Mouse (Mus musculus): Measurements from ENCODE around the gene Sardh. TPM values are rescaled to one million over a fixed set of nuclear protein-coding genes. Genes with fewer than 3 reads are reported as not detected.

Gene Sardh
- polyA plus RNA-seq, 1 experiment from 2014 or later, result 10.2 TPM

DNA sequence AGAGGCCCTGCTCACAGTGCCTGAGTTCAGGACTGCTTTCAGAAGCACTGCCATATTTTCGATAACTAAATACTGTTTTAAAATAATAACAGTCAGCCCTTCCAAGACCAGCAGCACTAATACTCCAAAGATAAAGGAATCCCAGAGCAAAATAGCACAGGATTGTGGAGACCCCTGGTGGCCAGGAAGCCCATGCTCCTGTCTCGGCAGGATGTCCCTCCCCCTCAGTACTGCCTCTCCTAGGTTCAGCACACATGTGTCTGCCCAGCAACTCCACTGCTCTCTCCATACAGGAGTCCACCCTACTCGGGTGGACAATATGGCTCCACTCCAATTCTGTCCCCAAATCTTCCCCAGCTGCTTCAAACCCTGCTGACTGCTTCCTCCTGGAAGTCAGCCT, 12.4 kb downstream of the Sardh start:
- peak; percentile 70 for DNase-seq (ENCODE audit: low spot score)
- Histone ChIP-seq H3K36me3 (ENCODE audit: control insufficient read depth, insufficient read depth, low read length) (no peaks in the 10 kb centered on the region), H3K4me3 (ENCODE audit: low read depth, low read length) (no peak overlapping the region), H3K27me3 (replicated peaks; ENCODE audit: control insufficient read depth, insufficient read depth, low read length) (no peaks in the 10 kb centered on the region), H3K27ac (replicated peaks; ENCODE audit: low read depth, low read length) (no peak overlapping the region), H3K9ac (ENCODE audit: low read depth, low read length) (no peak overlapping the region), H3K4me2 (ENCODE audit: low read depth, low read length) (no peak overlapping the region), H3K4me1 (ENCODE audit: control insufficient read depth, insufficient read depth, low read length) (no peaks in the 10 kb centered on the region), H3K9me3 (ENCODE audit: control insufficient read depth, low read length) (no peaks in the 10 kb centered on the region)
- WGBS, result 14% methylated on average over 3 of the region's 3 CpGs
- ATAC-seq (ENCODE audit: low read depth), result peak; percentile 66

DNA sequence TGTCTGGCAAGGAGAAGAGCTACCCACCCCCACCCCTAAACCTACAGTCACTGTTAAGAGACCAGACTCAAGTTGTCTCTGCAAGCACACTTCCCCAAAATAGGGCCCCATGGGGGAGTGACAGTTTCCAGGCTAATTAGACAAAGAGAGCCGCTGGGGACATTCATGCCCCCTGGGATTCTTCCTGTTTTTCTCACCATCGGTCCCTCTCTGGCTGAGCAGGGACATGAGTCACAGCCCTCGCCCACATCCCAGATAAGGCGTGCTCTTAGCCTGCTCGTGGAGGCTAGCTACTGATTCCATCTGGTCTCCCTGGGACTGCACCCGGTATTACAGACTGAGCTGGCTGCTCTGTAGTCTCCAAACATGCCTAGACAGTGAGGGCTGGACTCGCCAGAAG, 15.8 kb downstream of the Sardh start:
- ATAC-seq (ENCODE audit: low read depth), result no peak
- no peaks in the 10 kb centered on the region for H3K27me3 ChIP-seq (replicated peaks; ENCODE audit: control insufficient read depth, insufficient read depth, low read length)
- H3K36me3 ChIP-seq (ENCODE audit: control insufficient read depth, insufficient read depth, low read length), result no peaks in the 10 kb centered on the region
- no peaks in the 10 kb centered on the region for H3K4me1 ChIP-seq (ENCODE audit: control insufficient read depth, insufficient read depth, low read length)
- WGBS, result 22% methylated on average over 7 of the region's 7 CpGs
- no peak overlapping the region for H3K9ac ChIP-seq (ENCODE audit: low read depth, low read length)
- H3K4me2 ChIP-seq (ENCODE audit: low read depth, low read length), result no peak overlapping the region
- DNase-seq (ENCODE audit: low spot score), result peak; percentile 38
- H3K27ac ChIP-seq (replicated peaks; ENCODE audit: low read depth, low read length), result no peak overlapping the region
- H3K4me3 ChIP-seq (ENCODE audit: low read depth, low read length), result no peak overlapping the region
- H3K9me3 ChIP-seq (ENCODE audit: control insufficient read depth, low read length), result no peaks in the 10 kb centered on the region

DNA sequence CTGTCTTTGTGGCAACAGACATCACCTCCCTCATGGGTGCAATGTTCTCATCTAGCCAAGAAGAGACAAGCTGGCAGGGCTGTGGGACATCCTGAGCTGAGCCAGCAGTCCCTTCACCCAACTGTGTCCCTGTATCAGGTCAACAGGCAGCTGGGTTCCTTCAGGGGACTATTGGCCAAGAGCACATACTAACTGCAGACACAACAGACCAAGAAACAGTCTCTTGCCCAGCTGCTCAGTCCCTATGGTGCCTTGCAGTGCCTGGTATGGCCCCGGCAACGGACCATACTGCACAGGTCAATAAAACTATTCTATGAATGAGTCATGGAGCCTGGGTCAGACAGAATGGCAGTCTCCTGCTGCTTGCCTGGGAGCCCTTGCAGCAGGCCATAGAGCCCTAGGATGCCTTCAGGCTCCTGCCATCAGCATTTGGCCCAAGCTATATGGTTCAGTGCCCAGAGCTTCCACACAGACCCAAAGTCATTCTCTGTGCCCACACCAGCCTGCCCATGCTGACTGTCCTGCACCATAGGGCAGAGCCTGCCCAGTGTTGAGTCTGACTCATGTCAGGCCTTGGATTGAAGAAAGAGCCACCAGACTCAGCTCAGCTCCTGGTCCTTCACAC, 18.5 kb downstream of the Sardh start:
- H3K36me3 ChIP-seq (ENCODE audit: control insufficient read depth, insufficient read depth, low read length), result no peaks in the 10 kb centered on the region
- H3K9ac ChIP-seq (ENCODE audit: low read depth, low read length), result no peak overlapping the region
- H3K4me2 ChIP-seq (ENCODE audit: low read depth, low read length), result no peak overlapping the region
- H3K9me3 ChIP-seq (ENCODE audit: control insufficient read depth, low read length), result no peaks in the 10 kb centered on the region
- ATAC-seq (ENCODE audit: low read depth) (no peak), DNase-seq (ENCODE audit: low spot score) (no peak)
- 91% methylated on average over 2 of the region's 2 CpGs for WGBS
- H3K27me3 ChIP-seq (replicated peaks; ENCODE audit: control insufficient read depth, insufficient read depth, low read length), result no peaks in the 10 kb centered on the region
- H3K27ac ChIP-seq (replicated peaks; ENCODE audit: low read depth, low read length), result no peak overlapping the region
- no peak overlapping the region for H3K4me3 ChIP-seq (ENCODE audit: low read depth, low read length)
- H3K4me1 ChIP-seq (ENCODE audit: control insufficient read depth, insufficient read depth, low read length), result no peaks in the 10 kb centered on the region

DNA sequence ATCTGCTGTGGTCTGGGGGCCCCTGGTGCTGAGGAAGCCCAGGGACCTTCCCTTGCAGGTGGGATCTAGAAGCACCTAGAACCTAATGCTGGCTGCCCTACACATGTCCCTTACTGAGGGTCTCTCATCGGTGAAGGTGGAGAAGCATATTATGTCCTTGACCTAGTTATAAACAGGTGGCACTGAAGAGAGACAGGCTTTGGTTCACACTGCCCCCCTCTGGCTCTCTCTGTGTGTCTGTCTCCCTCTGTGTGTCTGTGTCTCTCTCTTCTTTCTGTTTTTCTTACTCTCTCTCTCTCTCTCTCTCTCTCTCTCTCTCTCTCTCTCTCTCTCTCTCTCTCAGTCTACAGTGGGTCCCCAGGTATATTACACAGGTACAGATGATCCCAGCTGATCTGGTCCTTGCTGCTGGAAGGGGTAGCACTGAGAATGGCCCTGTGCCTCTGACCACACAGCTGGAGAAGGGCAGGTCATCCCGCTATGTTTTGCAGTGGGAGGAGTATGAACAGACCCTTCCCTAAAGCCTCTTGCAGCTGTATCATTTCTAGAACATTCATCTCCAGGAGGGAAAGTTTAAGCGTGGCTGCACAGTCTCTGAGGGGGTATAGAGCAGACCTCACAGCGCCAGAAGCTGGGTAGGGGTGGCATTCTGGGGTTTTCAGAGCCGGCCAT, 19.2 kb downstream of the Sardh start:
- WGBS, result 74% methylated on average over 5 of the region's 5 CpGs
- Histone ChIP-seq H3K27ac (replicated peaks; ENCODE audit: low read depth, low read length) (no peak overlapping the region), H3K4me2 (ENCODE audit: low read depth, low read length) (no peak overlapping the region), H3K4me1 (ENCODE audit: control insufficient read depth, insufficient read depth, low read length) (no peaks in the 10 kb centered on the region), H3K4me3 (ENCODE audit: low read depth, low read length) (no peak overlapping the region), H3K27me3 (replicated peaks; ENCODE audit: control insufficient read depth, insufficient read depth, low read length) (no peaks in the 10 kb centered on the region), H3K9me3 (ENCODE audit: control insufficient read depth, low read length) (no peaks in the 10 kb centered on the region), H3K9ac (ENCODE audit: low read depth, low read length) (no peak overlapping the region), H3K36me3 (ENCODE audit: control insufficient read depth, insufficient read depth, low read length) (no peaks in the 10 kb centered on the region)
- ATAC-seq (ENCODE audit: low read depth), result no peak
- DNase-seq (ENCODE audit: low spot score), result no peak

GRCm38 (mm10) chr2:27226572-27226971, 21.6 kb downstream of the Sardh start:
- Histone ChIP-seq H3K27me3 (replicated peaks; ENCODE audit: control insufficient read depth, insufficient read depth, low read length) (no peaks in the 10 kb centered on the region), H3K9ac (ENCODE audit: low read depth, low read length) (no peak overlapping the region), H3K36me3 (ENCODE audit: control insufficient read depth, insufficient read depth, low read length) (no peaks in the 10 kb centered on the region), H3K4me1 (ENCODE audit: control insufficient read depth, insufficient read depth, low read length) (no peaks in the 10 kb centered on the region), H3K9me3 (ENCODE audit: control insufficient read depth, low read length) (no peaks in the 10 kb centered on the region), H3K4me2 (ENCODE audit: low read depth, low read length) (no peak overlapping the region), H3K27ac (replicated peaks; ENCODE audit: low read depth, low read length) (no peak overlapping the region), H3K4me3 (ENCODE audit: low read depth, low read length) (no peak overlapping the region)
- WGBS, result 59% methylated on average over 7 of the region's 7 CpGs
- ATAC-seq (ENCODE audit: low read depth) (no peak; the same call in 1 of the 2 replicates), DNase-seq (ENCODE audit: low spot score) (no peak)

GRCm38 (mm10) chr2:27223012-27223421, 25.1 kb downstream of the Sardh start:
- no peaks in the 10 kb centered on the region for H3K27me3 ChIP-seq (replicated peaks; ENCODE audit: control insufficient read depth, insufficient read depth, low read length)
- WGBS, result 83% methylated on average over 7 of the region's 7 CpGs

DNA sequence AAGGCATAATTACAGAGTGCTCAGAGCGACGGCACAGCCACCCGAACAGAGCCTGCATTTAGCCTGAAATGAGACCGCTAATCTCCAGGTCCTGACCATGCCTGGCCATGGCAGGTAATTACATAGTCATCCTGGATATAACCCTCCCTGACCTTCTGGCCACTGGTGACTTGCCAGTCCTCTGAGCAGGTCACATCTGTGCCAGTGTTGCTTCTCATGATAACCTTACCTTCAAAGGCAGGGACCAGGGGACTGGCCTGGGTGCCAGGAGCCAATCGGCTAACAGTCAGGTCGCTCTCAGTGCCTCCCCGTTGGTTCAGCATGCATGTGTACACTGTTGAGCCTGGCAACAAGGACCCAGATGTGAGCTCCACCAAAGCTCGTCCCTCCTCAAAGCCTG, 29.6 kb downstream of the Sardh start:
- Histone ChIP-seq H3K9me3 (ENCODE audit: control insufficient read depth, low read length) (no peaks in the 10 kb centered on the region), H3K27ac (replicated peaks; ENCODE audit: low read depth, low read length) (no peak overlapping the region), H3K36me3 (ENCODE audit: control insufficient read depth, insufficient read depth, low read length) (no peaks in the 10 kb centered on the region), H3K9ac (ENCODE audit: low read depth, low read length) (no peak overlapping the region), H3K27me3 (replicated peaks; ENCODE audit: control insufficient read depth, insufficient read depth, low read length) (no peaks in the 10 kb centered on the region), H3K4me2 (ENCODE audit: low read depth, low read length) (no peak overlapping the region), H3K4me1 (ENCODE audit: control insufficient read depth, insufficient read depth, low read length) (no peaks in the 10 kb centered on the region), H3K4me3 (ENCODE audit: low read depth, low read length) (no peak overlapping the region)
- 85% methylated on average over 8 of the region's 8 CpGs for WGBS
- DNase-seq (ENCODE audit: low spot score) (no peak), ATAC-seq (ENCODE audit: low read depth) (no peak)

More at GRCm38 (mm10) chr2:27223012-27223421, 25.1 kb downstream of the Sardh start:
- ATAC-seq (ENCODE audit: low read depth) (no peak), DNase-seq (ENCODE audit: low spot score) (no peak)
- Histone ChIP-seq H3K9ac (ENCODE audit: low read depth, low read length) (no peak overlapping the region), H3K4me2 (ENCODE audit: low read depth, low read length) (no peak overlapping the region), H3K4me1 (ENCODE audit: control insufficient read depth, insufficient read depth, low read length) (no peaks in the 10 kb centered on the region), H3K36me3 (ENCODE audit: control insufficient read depth, insufficient read depth, low read length) (no peaks in the 10 kb centered on the region), H3K27ac (replicated peaks; ENCODE audit: low read depth, low read length) (no peak overlapping the region), H3K4me3 (ENCODE audit: low read depth, low read length) (no peak overlapping the region), H3K9me3 (ENCODE audit: control insufficient read depth, low read length) (no peaks in the 10 kb centered on the region)

DNA sequence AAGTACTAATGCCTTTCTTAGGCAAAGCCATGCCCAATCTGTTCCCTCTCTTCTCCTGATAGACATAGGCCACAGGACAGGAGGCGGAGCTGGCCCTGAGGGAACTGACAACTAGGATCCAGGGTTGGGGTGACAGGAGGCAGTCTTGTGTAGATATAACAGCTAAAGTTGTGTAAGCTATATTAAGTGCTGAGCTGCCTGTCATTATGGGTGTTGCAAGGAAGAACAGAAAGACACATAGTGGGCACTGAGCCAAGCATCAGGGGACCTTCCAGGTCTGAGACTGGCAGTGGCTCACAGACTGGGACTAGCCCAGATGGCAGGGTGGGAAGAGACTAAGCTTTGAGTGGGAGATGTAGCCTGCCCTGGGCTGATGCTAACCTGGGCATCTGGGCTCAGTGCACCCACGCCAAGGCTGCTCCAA, 30.0 kb downstream of the Sardh start:
- H3K27me3 ChIP-seq (replicated peaks; ENCODE audit: control insufficient read depth, insufficient read depth, low read length), result no peaks in the 10 kb centered on the region
- H3K36me3 ChIP-seq (ENCODE audit: control insufficient read depth, insufficient read depth, low read length), result no peaks in the 10 kb centered on the region
- ATAC-seq (ENCODE audit: low read depth), result peak; percentile 63; the same call in 1 of the 2 replicates
- H3K4me2 ChIP-seq (ENCODE audit: low read depth, low read length), result no peak overlapping the region
- 66% methylated on average over 2 of the region's 2 CpGs for WGBS
- no peak overlapping the region for H3K9ac ChIP-seq (ENCODE audit: low read depth, low read length)
- no peaks in the 10 kb centered on the region for H3K9me3 ChIP-seq (ENCODE audit: control insufficient read depth, low read length)
- H3K4me1 ChIP-seq (ENCODE audit: control insufficient read depth, insufficient read depth, low read length), result no peaks in the 10 kb centered on the region
- DNase-seq (ENCODE audit: low spot score), result peak; percentile 27
- no peak overlapping the region for H3K27ac ChIP-seq (replicated peaks; ENCODE audit: low read depth, low read length)
- H3K4me3 ChIP-seq (ENCODE audit: low read depth, low read length), result no peak overlapping the region

- Histone ChIP-seq H3K4me1 (ENCODE audit: control insufficient read depth, insufficient read depth, low read length) (no peaks in the 10 kb centered on the region), H3K27me3 (replicated peaks; ENCODE audit: control insufficient read depth, insufficient read depth, low read length) (no peaks in the 10 kb centered on the region), H3K36me3 (ENCODE audit: control insufficient read depth, insufficient read depth, low read length) (no peaks in the 10 kb centered on the region), H3K9ac (ENCODE audit: low read depth, low read length) (no peak overlapping the region), H3K4me2 (ENCODE audit: low read depth, low read length) (no peak overlapping the region), H3K27ac (replicated peaks; ENCODE audit: low read depth, low read length) (no peak overlapping the region), H3K4me3 (ENCODE audit: low read depth, low read length) (no peak overlapping the region), H3K9me3 (ENCODE audit: control insufficient read depth, low read length) (no peaks in the 10 kb centered on the region)
- ATAC-seq (ENCODE audit: low read depth), result no peak
- WGBS, result 84% methylated on average over 2 of the region's 2 CpGs
- no peak for DNase-seq (ENCODE audit: low spot score)
Measured at GRCm38 (mm10) chr2:27215537-27215936, 32.6 kb downstream of the Sardh start.

All from embryonic facial prominence, embryonic 14.5 days (tissue).